Mouse (Mus musculus): ENCODE measurements around the gene Paxx.

Paxx gene

DNA sequence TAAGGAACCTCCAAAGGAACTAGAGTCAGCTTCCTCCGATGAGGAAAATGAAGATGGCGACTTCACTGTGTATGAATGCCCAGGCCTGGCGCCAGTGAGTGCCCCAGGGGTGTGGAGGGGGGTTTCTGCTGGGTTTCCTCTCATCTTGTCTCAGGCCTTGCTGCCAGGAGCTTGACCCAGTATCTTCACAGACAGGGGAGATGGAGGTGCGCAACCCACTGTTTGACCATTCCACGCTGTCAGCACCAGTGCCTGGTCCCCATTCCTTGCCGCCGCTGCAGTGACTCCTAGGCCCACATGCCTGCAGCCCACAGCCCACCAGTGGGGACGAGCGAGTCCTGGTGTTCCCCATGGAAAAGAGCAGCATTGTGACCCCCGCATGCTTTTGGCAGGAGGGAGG lies 52.0 kb downstream of the Paxx start:
- no peak for DNase-seq (ENCODE audit: low read depth, low spot score)

Measured in retina, postnatal 7 days (tissue).